Mouse (Mus musculus): ENCODE results near the gene Gaa. TPM values are rescaled to one million over a fixed set of nuclear protein-coding genes. Genes with fewer than 3 reads are reported as not detected.
"Not testable (repeated sequence)": the region's sequence is repeated elsewhere in the genome, so short reads cannot be mapped to it uniquely, and the experiment has no call there.

Gaa gene
- total RNA-seq, 2 experiments from 2014 or later = 131 to 136 TPM

DNA sequence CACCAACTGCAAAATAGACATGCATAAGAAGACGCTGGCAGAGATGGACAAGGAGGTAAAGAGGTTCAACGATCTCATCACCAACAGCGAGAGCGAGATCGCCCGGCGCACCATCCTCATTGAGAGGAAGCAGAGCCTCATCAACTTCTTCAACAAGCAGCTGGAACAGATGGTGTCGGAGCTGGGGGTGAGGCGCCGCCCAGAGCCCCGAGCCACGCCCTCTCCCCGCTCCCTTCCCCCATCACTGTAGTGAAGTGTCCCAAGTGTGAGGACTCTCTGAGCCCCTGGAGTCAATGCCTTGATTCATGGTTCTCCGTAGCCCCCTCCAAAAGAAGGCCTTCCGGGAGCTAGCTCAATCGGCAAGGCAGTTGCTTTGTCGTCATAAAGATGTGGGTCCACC, 16.7 kb upstream of the Gaa start:
- no peak for DNase-seq (ENCODE audit: low spot score in 2 of 2)

DNA sequence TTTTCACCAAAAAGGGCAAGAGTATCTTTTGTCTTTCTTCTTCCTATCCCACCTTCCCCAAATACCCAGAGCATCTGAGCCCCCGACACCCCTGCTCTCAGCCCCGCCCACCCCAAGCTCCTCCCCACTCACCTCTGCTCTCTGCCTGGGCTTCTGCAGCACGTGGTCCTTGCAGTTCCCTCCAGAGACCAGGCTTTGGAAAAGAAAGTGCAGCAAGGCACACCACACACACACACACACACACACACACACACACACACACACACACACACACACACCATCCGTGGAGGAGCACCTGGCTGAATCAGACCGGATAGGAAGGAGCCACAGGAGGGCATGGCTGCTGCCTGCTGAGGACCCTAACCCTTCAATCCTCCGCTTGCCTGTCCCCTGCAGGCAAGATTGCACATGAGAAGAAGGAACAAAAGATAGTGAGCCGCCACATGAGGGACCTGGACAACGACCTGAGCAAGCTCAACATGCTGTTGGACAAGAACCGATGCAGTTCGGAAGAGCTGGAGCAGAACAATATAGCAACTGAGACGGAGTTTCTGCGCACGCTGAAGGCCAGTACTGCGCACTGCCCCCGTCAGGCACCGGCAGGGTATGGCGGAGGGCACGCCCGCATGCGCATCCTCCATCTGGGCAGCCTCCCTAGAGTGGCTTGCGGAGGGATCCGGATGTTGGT, 14.7 kb upstream of the Gaa start:
- peak; percentile 52 to 63 for DNase-seq (ENCODE audit: low spot score in 2 of 2)

GRCm38 (mm10) chr11:119256557-119256956, 11.1 kb upstream of the Gaa start:
- not testable (repeated sequence) for DNase-seq (ENCODE audit: low spot score in 2 of 2)

GRCm38 (mm10) chr11:119258216-119258571, 9.5 kb upstream of the Gaa start:
- no peak for DNase-seq (ENCODE audit: low spot score in 2 of 2)

GRCm38 (mm10) chr11:119258572-119259322, 8.9 kb upstream of the Gaa start:
- DNase-seq (ENCODE audit: low spot score in 2 of 2) = peak; percentile 67 to 74

DNA sequence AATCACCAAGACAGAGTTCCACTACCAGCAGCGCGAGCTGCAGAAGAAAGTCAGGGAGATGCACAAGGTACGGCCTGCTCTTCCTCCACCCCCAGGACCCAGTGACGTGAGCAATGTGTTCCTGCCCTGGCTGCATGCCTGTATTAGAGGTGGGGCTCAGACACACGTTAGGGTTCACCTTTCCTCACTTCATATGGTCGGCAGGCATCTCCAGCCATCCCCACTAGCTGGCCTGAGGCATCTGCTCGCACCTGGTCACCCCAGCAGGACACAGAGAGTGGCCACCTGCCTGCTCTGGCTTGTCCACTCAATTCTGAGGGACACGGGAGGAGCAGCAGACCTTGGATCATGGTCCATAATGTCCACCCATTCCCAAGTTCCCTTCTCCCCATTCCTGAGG, 7.7 kb upstream of the Gaa start:
- DNase-seq (ENCODE audit: low spot score in 2 of 2) = no peak

DNA sequence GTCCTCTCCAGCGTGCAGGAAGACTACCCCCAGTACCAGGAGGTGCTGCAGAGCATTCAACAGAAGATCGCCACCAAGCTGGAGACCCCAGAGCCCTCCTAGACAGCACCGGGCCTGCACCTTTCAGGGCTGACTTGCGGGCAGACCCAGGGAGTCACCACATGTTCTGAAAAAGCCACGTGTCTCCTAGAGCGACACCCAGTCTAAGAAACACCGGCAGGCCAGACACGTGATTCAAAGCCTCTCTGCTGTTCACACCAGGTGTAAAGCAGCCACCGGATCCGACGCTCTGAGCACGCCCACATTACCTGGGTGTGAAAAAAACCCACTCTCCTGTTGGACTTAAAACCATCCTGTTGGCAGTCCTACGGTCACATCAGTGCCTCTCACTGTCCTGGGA, 3.3 kb upstream of the Gaa start:
- no peak for DNase-seq (ENCODE audit: low spot score in 2 of 2)

- DNase-seq (ENCODE audit: low spot score in 2 of 2) = no peak
Observed at GRCm38 (mm10) chr11:119265811-119266210, 1.9 kb upstream of the Gaa start.

GRCm38 (mm10) chr11:119267241-119267674, 429 bp upstream of the Gaa start:
- peak; percentile 57 to 67 for DNase-seq (ENCODE audit: low spot score in 2 of 2)

DNA sequence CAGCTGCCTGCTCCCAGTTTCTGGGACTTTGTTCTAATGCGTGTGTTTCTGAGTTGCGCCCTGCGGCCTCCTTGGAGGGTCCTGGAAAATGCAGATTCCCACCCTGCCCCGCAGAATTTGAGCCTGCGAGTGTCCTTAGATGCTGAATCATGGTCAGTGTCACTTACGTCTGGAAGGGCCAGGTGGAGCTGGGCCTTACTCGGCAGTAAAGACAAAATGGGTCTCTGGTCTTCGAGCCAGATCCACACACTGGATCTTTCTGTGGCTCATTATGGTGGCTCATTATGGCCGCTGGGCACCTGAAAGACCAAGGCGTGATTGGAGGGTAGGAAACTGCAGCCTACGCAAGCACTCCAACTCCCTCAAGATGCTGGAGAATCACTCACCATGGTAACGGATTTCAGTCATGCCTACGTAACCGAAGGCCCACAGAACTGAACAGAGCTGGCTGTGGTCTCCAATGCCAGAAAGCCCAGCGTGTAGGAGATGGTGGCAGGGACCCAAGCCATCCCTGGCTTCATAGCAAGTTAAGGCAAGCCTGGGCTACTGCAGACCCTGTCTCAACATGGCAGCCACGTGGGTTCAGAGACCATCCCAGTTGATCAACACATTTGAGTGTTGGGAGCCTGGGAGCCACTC, 989 bp downstream of the Gaa start:
- peak; percentile 50 to 59 for DNase-seq (ENCODE audit: low spot score in 2 of 2)

GRCm38 (mm10) chr11:119272492-119272891, 4.8 kb downstream of the Gaa start:
- not testable (repeated sequence) for DNase-seq (ENCODE audit: low spot score in 2 of 2)

DNA sequence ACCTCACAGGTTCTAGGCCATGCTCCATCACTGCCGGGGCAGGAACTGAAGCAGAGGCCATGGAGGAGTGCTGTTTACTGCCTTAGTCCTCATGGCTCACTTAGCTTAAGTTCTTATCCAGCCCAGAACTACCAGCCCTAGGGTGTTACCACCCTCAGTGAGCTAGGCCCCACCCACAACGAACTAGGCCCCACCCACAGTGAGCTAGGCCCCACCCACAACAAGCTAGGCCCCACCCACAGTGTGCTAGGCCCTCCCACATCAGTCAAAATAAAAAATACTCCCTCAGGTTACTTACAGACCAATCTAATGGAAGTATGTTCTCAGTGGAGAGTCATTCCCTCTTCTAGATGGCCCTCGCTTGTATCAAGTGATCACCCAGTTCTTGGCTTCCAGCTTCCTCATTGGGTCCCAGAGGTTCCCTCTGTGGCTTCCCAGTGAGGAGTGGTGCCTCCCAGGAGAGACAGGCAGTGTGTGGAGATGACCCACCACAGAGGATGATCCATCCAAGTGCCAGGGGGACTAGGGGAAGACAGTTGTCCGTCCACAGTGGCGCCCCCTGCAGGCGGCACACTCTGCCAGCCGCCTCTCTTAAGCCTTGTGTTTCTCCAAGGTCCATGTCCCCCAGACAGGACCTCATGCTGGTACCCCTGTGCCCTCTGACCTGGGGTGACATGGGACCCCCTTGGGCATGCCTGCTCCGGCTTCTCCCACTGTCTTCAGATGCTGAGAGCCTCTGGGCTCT, 5.7 kb downstream of the Gaa start:
- DNase-seq (ENCODE audit: low spot score in 2 of 2) = no peak

- no peak for DNase-seq (ENCODE audit: low spot score in 2 of 2)
Observed at GRCm38 (mm10) chr11:119281030-119281429, 13.3 kb downstream of the Gaa start.

GRCm38 (mm10) chr11:119285791-119286527, 18.3 kb downstream of the Gaa start:
- DNase-seq (ENCODE audit: low spot score in 2 of 2) = no peak

DNA sequence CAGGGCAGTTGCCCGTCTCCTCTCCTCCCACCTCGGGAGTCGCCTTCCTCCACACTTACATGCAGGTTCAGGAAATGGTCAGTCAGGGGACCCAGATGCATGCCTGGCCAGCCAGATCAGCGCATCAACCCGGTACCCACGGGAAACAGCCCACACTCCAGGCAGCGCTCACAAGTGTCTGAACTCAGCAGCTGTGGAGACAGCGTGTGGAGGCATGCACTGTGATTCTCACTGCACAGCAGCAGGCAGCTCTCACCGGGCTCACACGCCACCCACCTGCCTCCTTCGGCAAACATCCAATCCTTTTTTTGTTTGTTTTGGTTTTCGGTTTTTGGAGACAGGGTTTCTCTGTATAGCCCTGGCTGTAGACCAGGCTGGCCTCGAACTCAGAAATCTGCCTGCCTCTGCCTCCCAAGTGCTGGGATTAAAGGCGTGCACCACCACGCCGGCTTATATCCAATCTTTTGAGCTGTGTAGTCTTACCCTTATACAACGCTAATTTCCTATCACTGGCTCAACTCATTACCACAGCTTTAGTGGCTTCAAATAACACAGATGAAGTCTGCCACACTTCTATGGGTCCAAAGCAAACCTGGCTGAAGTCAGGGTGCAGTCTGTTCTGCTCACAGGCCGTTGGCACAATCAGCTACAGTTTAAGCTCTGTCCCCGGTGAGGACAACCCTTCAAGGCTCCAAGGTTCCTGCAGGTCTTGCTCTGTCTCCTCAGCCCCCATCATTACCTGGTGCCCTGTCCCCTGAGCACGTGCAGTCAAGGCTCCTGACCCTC, 19.7 kb downstream of the Gaa start:
- no peak for DNase-seq (ENCODE audit: low spot score in 2 of 2)

- DNase-seq (ENCODE audit: low spot score in 2 of 2) = not testable (repeated sequence)
Observed at GRCm38 (mm10) chr11:119292861-119293260, 25.2 kb downstream of the Gaa start.

DNA sequence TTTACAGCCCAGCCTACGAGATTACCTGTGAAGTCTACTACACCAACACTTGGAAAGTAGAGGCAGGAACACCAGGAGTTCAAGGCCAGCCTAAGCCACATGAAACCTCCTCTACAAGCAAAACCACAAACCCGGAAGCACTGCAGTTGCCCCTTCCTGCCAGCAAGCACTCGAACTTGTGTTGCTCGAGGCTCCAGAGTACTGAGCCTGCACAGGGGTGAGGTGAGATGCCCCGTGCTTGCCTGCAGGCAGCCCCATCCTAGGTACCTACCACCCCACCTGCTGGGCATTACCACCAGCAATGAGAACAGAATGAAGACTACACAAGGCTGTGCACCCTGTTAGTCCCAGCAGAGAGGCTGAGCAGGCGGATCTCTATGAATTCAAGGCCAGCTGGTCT, 30.3 kb downstream of the Gaa start:
- DNase-seq (ENCODE audit: low spot score in 2 of 2) = no peak

DNA sequence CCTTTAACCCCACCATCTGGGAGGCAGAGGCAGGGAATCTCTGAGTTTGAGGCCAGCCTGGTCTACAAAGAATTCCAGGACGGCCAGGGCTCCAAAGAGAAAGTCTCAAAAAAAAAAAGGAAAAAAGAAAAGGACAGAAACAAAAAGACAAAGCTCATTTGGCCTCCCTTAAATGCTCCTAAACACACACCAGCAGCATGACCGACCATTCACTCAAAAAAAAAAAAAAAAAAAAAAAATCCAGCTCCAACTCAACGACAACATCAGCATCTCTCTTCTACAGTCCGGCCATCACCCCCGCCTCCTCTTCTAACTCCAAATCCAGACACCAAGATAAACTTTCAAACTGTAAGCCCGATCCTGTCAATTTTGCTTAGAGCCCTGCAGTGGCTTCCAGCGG, 31.2 kb downstream of the Gaa start:
- DNase-seq (ENCODE audit: low spot score in 2 of 2) = no peak

DNA sequence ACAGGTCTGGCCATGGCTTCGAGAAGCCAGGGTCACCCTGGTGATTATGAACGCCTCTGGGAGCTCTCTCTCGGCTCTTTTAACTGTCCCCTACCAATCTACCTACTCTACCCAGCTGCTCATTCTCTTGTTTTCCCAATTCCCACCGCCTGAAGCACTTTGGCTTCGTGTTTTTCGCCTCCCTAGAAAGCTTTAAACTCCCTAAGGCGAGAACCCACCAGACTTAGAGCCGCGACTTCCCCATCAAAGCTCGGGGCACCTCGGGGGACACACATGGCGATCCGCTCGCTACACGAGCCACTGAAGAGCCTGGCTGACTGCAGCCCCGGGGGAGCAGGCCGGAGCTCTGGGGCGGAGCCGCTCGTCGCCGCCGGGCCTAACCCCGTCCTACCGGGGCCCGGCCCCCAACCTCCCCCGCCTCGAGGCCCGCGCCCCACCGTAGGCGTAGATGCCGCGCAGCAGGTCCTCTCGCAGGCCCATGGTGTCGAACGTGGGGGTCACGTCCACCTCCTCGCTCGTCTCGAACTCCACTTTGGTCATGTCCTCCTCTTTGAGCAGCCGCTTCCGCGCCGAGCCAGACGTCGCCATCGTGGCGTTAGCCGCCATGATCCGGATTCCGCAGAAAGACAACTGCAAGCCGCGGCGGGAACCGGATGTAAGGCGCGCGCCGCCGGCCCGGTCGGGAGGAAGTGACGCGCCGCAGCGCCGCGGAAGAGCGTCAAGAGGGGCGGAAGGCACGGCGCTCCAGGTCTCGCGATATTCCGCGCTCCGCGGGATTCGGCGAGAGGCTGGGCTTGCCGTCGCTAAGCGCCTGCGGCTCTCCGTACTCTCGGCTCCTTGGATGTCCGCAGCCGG, 31.9 kb downstream of the Gaa start, which contains the start of gene Eif4a3:
Eif4a3 (minus strand) TSS at position 699 of the 855 bp plus-strand sequence.
- peak; percentile 97 for DNase-seq (ENCODE audit: low spot score in 2 of 2)
